Mouse (Mus musculus): ENCODE results near the gene Zfp553.
"Not testable (repeated sequence)": the region's sequence is repeated elsewhere in the genome, so short reads cannot be mapped to it uniquely, and the experiment has no call there.

Gene Zfp553

GRCm38 (mm10) chr7:127233368-127233749 is 498 bp downstream of the Zfp553 start:
- DNase-seq (ENCODE audit: low spot score in 2 of 2), result no peak

GRCm38 (mm10) chr7:127233765-127234164 is 904 bp downstream of the Zfp553 start:
- DNase-seq (ENCODE audit: low spot score in 2 of 2), result no peak

DNA sequence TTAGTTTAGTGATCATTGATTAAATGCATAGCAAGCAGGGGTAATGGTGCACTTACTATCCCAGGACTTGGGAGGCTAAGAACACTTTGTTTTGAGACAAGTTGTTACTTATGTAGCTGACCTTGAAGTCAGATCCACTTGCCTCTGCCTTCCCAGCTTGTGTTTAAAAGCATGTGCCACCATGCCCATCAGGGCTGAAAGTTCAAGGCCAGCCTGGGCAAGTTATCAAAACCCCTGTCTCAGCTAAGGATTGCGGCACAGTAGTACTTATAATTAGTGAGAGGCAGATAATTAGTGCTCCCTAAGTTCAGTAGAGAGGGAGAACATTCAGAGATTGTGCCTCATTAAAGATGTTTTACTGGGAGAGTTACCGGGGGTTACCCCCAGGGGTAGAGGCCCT is 1.9 kb downstream of the Zfp553 start:
- DNase-seq (ENCODE audit: low spot score in 2 of 2), result no peak

DNA sequence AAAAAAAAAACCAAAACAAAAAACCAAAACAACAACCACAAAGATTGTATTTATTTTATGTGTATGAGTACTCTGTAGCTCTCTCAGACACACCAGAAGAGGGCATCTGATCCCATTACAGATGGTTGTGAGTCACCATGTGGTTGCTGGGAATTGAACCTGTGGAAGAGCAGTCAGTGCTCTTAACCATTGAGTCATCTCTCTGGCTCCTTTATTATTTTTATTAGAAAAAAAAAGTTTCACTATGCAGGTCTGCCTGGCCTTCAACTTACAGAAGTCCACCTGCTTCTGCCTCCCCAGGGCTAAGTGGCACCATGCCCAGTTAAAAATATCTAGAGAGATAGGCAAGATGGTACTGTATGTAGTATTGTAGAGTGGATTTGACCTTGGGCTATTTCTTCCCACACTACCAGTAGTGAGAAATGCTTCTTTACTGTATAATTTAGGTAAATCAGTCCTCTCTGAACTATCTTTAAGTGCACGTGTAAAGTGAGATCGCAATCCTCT is 10.6 kb downstream of the Zfp553 start:
- DNase-seq (ENCODE audit: low spot score in 2 of 2), result no peak

GRCm38 (mm10) chr7:127243870-127244657 is 11.2 kb downstream of the Zfp553 start, which contains the start of gene Zfp771:
TSS of gene Zfp771 (plus strand) at chr7:127244274.
- peak; percentile 94 to 96 for DNase-seq (ENCODE audit: low spot score in 2 of 2)

DNA sequence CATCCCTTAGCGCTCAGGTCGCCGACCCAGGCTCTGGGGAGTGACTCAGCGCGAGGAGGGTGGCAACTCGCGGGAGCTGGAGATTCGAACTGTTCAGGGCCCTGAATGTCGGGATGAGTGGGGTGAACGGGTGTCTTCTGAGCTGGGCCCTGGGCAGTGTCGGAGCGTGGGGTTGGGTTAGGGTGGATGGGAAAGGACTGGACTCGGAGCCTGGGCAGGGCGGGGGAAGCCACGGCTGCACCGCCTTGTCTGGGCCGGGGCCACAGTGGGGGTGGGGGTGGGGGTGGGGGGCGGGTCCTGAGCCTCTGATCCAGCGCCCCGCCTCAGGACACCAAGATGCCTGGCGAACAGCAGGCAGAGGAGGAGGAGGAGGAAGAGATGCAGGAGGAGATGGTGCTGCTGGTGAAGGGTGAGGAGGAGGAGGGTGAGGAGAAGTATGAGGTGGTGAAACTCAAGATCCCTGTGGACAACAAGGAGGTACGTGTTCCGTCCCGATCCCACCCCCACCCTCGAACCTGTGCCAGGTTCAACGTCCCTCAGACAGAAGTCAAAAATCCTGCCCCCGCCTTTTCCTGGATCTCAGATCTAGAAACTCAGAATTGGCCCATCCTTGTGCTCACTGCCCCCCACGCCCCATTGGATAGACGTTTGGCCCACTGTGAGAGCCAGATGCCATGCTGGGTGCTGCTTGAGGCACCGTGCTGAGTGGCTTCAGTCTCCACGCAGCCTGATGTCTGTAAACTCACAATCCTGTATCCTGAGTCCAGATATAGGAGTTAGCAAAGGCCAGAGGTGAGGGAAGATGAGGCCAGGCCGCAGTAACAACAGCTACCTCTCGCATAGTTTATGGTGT is 12.0 kb downstream of the Zfp553 start:
- no peak for DNase-seq (ENCODE audit: low spot score in 2 of 2)

- DNase-seq (ENCODE audit: low spot score in 2 of 2), result not testable (repeated sequence)
Measured at GRCm38 (mm10) chr7:127250511-127250910, 17.6 kb downstream of the Zfp553 start.

DNA sequence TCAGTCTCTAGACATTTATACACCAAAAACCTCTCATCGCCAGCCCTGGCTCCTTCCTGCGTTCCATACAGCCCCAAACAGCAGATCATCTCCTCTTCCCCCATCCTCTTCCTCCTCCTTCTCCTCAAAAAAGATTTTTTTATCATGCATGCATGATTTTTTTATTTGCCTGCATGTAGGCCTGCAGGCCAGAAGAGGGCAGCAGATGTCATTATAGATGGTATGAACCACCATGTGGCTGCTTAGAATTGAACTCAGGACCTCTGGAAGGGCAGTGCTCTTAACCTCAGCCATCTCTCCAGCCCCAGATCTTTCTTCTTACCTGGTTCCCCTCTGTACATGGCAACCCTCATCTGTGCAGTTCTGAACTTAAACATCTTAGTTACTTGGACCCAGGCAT is 19.6 kb downstream of the Zfp553 start:
- DNase-seq (ENCODE audit: low spot score in 2 of 2), result no peak

- no peak for DNase-seq (ENCODE audit: low spot score in 2 of 2)
Measured at GRCm38 (mm10) chr7:127253341-127253740, 20.5 kb downstream of the Zfp553 start.

GRCm38 (mm10) chr7:127253821-127254769 is 21.2 kb downstream of the Zfp553 start:
- DNase-seq (ENCODE audit: low spot score in 2 of 2), result peak; percentile 93 to 97

- no peak for DNase-seq (ENCODE audit: low spot score in 2 of 2)
Measured at GRCm38 (mm10) chr7:127255008-127255407, 22.1 kb downstream of the Zfp553 start.

DNA sequence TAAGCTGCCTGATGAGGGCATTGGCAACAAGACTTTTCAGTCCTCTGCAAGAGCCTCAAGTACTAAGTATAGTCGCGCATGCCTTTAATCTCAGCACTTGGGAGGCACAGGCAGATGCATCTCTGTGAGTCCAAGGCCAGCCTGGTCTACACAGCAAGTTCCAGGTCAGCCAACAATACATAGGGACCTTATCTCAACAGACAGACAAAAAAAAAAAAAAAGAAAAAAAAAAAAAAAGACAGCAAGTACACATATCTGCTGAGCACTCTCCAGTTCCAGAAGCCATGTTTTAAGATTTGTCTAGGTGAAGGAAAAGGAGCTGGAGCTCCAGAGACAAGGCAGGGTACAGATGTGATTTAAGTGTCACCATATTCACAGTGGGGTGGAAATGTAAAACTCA is 23.1 kb downstream of the Zfp553 start:
- no peak for DNase-seq (ENCODE audit: low spot score in 2 of 2)

DNA sequence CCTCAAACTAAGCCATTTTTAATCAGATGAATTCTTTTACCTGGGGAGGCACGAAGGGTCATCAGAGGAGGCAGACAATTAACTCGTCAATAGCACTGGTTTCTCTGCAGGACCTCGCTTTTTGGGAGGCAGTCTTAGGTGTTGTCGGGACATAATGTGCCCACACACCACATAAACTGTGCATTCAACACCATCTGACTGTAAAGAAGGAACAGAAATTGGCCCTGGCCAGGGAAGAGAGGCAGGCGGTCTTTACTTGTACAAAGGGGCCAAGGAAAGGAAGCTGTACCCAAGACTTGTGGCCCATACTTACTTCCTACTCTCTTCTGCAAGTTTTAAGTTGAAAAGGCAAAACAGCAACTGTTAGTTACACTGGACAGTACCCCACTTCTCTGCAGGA is 23.7 kb downstream of the Zfp553 start:
- DNase-seq (ENCODE audit: low spot score in 2 of 2), result no peak

DNA sequence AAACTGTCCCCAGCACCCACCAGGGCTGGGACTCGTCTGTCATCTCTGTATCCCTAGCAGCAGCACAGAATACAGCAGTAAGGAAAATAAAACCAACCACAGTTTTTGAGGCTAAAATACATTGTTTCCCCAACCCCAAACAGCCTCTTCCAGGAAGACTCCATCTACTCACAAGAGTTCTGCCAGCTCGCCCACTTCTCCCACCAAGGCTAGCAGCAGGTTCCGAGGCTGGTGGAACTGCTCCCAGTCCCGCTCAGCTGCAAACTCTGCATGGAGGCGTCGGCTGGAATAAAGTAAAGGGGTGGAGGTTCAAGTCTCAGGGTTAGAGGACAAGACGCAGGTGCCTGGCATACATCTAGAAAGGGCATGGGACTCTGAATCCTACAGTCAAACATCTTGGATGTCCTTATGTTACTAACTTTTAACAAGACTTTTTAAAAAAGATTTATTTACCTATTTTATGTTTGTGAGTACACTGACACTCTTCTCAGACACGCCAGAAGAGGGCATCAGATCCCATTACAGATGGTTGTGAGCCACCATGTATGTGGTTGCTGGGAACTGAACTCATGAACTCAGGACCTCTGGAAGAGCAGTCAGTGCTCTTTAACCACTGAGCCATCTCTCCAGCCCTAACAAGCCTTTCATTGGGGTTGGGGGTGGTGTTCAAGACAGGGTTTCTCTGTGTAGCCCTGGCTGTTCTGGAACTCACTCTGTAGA is 26.5 kb downstream of the Zfp553 start:
- DNase-seq (ENCODE audit: low spot score in 2 of 2), result no peak

GRCm38 (mm10) chr7:127260309-127261111 is 27.6 kb downstream of the Zfp553 start, which contains the start of gene Dctpp1:
TSS of gene Dctpp1 (minus strand) at chr7:127260709.
- DNase-seq (ENCODE audit: low spot score in 2 of 2), result peak; percentile 95

GRCm38 (mm10) chr7:127262218-127262961 is 29.5 kb downstream of the Zfp553 start:
- no peak for DNase-seq (ENCODE audit: low spot score in 2 of 2)

- DNase-seq (ENCODE audit: low spot score in 2 of 2), result no peak
Measured at GRCm38 (mm10) chr7:127263526-127263925, 30.7 kb downstream of the Zfp553 start.

GRCm38 (mm10) chr7:127270256-127270655 is 37.4 kb downstream of the Zfp553 start:
- no peak for DNase-seq (ENCODE audit: low spot score in 2 of 2)

GRCm38 (mm10) chr7:127270666-127271065 is 37.8 kb downstream of the Zfp553 start:
- DNase-seq (ENCODE audit: low spot score in 2 of 2), result no peak

Data from spleen, postnatal 4 days (tissue).